Mouse (Mus musculus) heart, postnatal 4 days (tissue): ENCODE measurements around the gene Klhdc8a. TPM values are rescaled to one million over a fixed set of nuclear protein-coding genes. Genes with fewer than 3 reads are reported as not detected.

ENCODE experiments used
- DNase-seq: peaks from one replicate; pipeline ENCODE4 v3.0.0; 2021
- total RNA-seq, 2 experiments: library from RNA; stranded (reverse); gene quantifications; 2 replicates each; pipeline ENCODE4 v1.2.3; 2021

Klhdc8a gene
- total RNA-seq, 2 experiments from 2014 or later = 4.1 to 5.8 TPM

GRCm38 (mm10) chr1:132291706-132292105, 6.7 kb upstream of the Klhdc8a start:
- no peak for DNase-seq

GRCm38 (mm10) chr1:132292318-132293129, 5.9 kb upstream of the Klhdc8a start:
- peak; percentile 53 for DNase-seq

DNA sequence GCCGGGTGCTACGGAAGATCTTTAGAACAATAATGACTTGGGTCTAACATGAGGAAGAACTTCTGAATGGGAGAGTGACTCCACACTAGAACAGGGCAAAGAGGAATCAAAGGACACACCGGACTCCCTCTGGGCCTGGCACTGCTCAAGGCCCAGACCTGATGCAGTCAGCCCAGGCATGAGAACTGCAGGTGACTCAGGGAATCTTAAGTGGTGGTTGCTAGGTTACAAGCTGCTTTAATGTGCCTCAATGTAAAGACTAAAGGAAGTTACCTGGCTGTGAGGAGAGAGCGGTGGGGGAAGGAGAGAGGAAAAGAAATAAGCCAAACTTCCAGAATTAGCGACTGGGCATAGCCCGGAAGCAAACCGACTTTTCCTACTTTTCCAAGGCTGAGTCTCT, 2.9 kb upstream of the Klhdc8a start:
- DNase-seq = no peak

DNA sequence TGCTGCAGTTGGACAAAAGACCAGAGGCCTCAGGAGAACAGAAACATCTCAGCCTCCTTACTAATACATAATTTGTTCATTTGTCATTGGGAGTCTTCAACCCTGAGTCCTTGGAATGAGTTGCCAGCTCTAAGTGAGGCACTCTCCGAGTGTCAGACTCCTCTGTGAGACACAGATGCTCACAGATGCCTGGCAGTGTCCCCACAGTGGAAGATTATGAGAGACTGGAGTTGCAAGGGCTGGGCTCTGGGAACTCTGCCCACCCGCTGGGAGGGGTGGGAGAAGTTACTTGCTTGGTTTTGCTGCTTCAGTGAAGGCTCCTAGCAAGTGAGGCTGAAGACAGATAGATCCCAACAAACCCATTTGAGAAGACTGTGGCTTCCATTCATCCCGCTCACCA, 2.4 kb upstream of the Klhdc8a start:
- DNase-seq = peak; percentile 60

DNA sequence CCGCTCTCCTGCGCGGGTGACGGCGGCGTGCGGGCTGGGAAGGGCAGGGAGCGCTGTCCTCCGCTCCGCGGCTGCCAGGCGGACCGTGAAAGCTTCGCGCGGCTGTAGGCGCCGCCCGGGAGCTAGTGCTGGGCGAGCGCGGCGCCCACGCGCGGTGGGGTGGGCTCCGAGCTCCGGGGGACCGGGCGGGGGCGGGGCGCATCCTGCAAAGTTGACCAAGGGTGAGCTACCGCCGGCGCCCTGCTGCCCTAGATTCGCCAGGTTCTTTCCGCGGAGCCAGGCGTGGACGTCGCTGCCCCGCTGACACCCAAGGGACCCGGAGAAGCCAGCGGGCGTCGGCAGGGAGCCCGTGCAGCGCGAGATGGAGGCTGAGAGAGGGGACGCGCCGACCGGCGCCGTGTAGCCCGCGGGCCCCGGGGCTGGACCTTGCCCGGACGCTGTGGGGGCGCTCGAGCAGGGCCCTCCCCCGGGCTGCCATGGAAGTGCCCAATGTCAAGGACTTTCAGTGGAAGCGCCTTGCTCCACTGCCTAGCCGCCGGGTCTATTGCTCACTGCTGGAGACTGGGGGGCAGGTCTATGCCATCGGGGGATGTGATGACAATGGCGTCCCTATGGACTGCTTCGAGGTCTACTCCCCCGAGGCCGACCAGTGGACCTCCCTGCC, 507 bp downstream of the Klhdc8a start:
- DNase-seq = peak; percentile 43

DNA sequence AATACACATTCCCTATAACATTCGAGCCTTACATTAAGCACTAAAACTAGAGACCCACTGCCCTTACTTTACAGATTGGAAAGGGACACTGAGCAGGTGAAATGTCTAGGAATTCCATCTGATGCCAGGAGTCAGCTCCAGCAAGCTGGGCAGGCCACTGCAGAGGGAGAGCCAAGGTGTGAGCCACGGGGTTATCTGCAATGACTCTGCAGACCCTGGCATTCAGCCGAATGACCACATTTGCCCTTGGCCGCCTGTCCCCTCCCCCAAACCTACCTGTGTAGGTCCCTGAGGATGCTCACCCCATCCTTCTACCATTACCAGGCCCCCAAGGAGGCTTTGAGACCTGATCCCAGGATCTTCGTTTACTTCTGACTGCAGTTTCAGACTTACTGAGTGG, 1.3 kb downstream of the Klhdc8a start:
- no peak for DNase-seq

DNA sequence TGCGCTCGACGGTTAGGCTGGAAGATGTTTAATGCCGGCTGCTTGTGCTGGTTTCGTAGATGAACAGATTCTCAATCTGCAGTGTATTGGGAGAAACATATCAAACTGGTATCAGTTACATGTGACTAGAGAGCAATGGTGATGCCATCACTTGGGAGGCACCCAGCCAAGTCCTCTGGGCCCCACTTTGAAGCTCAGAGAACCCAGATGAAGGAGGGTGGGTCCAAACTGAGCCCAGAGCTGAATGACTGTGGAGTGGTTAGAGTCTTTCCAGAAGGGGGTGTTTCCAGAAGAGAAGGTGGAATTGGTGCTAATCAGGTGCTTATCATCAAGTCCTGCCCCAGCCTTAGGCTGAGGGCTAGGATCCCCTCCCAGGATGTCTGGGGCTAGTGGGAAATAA, 2.8 kb downstream of the Klhdc8a start:
- DNase-seq = no peak

DNA sequence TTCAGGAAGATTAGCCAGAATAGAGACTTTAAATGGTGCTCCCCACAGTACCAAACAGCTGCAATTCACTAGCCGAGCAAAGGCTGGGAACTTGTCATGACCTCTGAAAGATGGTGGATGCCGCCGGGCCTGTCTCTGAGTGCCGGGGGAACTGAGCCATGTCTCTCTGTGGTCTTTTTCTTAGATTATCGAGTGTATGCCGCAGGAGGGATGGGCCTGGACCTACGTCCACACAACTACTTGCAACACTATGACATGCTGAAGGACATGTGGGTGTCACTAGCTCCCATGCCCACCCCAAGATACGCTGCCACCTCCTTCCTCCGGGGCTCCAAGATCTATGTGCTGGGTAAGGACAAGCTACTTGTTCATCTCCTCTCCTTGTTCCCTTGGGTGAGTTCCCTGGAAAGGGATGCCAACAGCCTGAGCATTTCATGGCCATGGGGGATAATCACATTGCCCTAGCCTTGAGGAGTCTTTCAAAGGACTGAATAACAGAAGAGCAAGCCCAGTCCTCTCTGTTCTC, 4.0 kb downstream of the Klhdc8a start:
- no peak for DNase-seq

- DNase-seq = no peak
Observed at GRCm38 (mm10) chr1:132304618-132305214, 6.3 kb downstream of the Klhdc8a start.

GRCm38 (mm10) chr1:132306160-132306559, 7.7 kb downstream of the Klhdc8a start:
- peak; percentile 68 for DNase-seq

- no peak for DNase-seq
Observed at GRCm38 (mm10) chr1:132306808-132307207, 8.4 kb downstream of the Klhdc8a start.

DNA sequence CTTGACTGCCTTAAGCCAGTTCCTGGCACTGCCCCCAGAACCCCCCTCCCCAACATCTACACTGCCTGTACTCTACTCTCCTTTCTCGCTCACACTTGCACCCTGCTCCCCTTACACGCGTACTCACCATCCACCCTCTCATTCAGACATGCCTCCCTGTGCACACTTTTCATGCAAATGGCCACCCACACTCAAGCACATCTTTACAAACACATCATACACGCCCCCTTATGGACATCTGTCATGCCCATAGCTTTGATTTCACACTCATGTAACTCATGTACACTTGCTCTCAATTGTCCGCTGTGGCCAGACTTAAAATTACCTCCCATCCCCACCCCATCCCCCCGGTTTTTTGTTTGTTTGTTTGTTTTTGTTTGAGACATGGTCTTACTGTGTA, 9.5 kb downstream of the Klhdc8a start:
- no peak for DNase-seq

DNA sequence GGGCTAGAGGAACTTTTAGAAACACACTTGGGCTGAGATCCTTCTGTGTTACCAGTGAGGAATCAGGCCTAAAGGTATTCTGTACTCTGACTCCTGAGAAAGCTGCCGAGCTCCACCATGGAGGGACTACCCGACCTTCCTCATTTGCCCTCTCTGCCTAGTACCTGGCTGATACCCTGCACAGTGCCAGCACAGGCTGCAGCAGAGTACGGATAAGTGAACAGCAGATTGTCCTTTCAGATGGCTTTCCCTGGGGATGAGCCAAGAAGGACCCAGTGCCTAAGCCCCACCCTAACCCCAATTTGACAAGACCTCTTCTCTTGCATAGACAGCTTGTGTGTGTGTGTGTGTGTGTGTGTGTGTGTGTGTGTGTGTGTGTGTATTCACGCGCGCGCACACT, 10.2 kb downstream of the Klhdc8a start:
- no peak for DNase-seq

DNA sequence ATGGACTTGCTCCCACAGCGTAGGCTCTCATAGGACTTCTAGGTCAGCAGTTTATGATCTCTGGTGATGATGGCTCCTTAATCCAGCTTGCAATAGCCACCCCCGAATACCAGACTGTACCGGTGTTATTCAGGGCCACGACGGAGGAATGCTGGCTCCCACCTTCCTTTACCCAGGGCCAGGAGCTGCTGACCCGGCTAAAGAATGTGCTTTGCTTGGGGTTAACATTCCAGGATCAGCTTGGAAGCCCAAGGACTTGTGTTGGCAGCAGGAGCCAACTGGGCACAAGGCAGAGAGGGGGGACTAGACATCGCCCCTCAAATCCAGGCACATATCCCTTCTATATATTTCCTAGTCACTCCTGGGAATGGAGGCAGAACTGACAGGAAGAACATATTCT, 12.3 kb downstream of the Klhdc8a start:
- DNase-seq = no peak

DNA sequence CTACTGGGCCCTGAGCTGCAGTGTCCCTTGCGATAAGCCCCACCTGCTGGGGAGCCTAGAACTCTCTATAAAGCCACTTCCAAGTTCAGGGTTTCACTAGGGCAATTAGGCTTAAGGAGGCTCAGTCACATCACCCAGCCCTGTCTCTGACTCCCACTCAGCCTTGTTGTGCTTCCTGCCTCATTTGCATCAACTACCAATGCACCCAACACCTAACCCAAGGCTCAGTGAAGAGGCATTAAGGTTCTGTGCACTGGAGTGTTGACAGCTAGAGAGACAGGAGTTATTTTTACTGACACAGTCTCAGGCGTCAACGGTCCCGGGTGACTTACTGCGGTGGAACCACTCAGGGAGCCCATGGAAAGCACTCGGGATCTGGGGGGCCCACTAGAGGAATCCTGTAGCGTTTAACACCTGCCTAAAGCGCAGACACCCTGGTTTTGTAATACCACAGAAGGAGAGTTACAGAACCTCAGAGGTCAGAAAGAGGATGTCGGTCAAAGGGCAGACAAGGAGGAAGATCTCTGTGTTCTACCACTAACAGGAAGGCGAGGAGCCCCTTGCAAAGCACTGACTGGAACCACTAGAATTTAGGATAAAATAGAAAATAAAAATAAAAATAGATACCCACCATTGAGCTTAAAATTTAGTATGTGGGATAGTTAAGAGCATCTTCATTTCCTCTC, 12.9 kb downstream of the Klhdc8a start:
- no peak for DNase-seq

GRCm38 (mm10) chr1:132312043-132312442, 13.6 kb downstream of the Klhdc8a start:
- DNase-seq = no peak

DNA sequence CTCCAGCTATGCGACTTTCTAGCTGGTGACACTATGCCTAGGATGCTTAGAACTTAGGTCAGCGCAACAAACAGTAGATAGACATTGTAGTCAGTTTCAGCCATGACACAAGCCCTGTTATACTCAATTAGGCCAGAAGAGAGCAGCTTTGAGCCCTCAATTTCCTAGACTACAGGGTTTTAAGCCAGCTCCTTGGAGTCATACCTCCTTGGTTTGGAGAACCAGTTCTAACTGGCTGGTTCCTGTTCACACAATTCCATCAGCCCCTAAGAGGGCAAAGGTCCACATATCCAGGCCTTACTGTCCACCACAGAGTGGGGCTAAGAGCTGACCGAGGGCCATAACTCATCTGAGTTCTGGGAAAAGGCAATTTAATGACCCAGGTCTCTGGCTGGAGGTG, 14.3 kb downstream of the Klhdc8a start:
- DNase-seq = peak; percentile 74

DNA sequence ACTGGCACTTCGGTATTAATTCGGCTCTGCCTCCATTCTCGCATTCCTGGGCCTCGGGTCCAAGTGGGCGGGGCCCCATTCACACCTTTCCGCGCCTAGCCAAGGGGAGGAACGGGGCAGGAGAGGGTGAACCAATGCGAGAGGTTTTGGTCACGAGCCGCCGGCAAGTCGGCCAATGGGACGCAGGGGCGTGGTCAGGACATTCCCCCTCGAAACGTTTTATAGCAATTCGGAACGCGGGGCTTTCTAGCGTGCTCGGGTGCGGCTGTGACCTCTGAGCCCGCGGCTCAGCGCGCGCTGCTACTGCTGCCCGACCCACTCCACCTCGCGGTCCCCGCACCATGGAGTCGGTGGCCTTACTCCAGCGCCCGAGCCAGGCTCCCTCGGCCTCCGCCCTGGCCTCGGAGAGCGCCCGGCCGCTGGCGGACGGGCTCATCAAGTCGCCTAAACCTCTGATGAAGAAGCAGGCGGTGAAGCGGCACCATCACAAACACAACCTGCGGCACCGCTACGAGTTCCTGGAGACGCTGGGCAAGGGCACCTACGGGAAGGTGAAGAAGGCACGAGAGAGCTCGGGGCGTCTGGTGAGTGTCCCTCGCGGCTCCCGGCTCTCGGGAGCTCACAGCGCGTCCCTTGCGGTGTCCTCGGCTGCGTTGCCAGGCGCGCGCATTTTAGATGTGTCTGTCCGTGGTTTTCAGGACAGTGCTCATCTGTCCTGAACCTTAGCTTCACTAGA, 17.6 kb downstream of the Klhdc8a start, which contains the start of gene Nuak2:
Nuak2 (plus strand) TSS at position 238 of the 736 bp plus-strand sequence.
- DNase-seq = peak; percentile 86

GRCm38 (mm10) chr1:132316625-132316994, 18.2 kb downstream of the Klhdc8a start:
- DNase-seq = no peak

GRCm38 (mm10) chr1:132317413-132317812, 19.0 kb downstream of the Klhdc8a start:
- DNase-seq = no peak

DNA sequence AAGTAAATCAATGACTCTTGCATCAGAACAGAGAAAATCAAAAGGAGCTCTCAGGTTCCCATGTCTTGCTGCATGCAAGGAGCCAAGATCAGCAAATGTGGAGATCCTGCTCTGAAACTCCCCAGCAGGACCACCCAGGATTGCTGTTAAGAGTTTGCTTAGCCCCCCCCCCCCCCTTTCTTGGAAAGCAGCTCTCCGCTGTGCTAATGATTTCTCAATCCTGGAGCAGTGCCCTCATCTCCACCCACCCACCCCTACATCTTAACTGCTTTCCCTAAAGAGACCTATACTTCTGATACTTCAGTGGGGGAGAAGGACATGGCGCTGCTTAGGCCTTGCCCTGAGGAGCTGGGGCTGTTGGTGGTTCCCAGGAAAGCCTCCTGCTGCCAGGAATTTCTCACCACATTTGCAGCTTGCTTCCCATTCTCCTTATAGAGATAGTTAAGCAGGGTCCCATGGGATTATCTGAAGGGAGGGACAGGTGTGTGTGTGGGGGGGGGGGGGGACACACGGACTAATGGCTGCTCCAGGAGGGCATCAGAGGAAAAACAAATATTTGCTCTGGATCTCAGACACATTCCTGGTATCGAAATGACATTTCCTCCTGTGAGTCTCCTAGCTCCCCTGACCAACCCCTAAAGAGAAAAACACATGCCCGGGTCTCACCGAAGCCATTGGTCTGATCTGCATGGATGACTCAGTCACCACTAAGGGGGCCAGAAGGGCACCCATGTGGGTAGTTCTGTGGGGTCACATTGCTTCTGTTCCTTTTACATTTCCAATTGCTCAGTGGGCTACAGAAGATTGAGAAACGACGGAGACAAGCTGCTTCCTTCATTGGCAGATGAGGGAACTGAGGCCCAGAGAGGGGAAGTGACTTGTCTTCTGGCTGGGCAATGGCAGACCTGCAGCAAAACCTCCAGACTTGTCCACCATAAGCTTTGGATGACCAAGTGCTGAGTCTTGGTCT, 19.8 kb downstream of the Klhdc8a start:
- DNase-seq = no peak
